Mouse (Mus musculus) layer of hippocampus, adult 9-10 months (tissue): Measurements from ENCODE around the gene Pex26.

Source experiments
- DNase-seq: peaks from one replicate; pipeline ENCODE4 v3.0.0; 2022; ENCODE audit warnings: low spot score

Gene Pex26

DNA sequence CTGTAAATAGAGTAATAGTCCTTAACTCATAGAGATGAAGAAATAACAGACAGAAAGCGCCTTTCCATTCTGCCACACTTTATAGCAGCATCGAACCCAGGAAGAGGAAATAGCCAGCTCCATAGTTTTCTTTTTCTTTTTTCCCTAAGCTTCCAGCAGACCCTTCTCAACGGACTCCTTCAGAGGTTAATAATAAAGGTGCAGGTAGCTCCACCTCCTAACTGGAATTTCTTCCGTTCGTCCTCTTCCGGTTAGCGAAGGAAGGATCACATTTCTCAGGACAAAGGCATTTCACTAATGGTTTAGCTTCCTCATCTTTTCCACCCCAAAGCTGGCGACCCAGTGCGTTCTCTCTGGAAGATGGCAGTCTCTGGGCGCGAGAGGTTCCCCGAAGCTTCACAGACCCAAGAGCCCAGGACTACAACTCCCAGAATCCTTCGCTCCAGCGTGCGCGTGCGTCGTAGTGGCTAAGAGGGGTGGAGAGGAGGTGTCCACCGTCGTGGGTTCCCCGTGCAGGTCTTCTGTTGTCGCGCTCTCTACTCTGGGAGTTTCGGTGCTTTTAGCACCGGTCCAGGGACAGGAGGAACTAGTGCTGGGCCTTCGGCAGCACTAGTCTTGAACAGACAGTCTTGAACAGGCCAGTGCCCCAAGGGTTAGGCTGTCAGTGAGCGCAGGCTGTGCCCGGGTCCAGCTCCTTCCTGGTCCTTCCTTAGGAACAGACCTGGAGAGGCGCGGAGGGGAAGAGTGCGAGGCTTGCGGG, at the start of gene Pex26:
Gene Pex26, plus strand, starts transcription at position 254 of the 760 bp plus-strand sequence.
- peak; percentile 88 for DNase-seq

DNA sequence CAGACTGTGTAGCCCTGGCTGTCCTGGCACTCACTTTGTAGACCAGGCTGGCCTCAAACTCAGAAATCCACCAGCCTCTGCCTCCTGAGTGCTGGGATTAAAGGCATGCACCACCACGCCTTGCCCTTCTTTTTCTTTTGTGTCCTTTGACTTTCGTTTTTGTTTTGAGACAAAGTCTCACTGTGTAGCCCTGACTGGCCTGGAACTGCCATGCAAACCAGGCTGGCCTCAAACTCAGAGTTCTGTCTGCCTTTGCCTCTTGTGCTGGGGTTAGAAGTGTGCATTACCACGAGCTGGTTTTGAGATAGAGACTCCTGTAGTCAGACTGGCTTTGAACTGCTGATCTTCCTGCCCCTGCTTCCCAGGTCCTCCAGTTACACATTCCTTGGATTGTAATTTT, 49.2 kb upstream of the Pex26 start:
- DNase-seq, result no peak

DNA sequence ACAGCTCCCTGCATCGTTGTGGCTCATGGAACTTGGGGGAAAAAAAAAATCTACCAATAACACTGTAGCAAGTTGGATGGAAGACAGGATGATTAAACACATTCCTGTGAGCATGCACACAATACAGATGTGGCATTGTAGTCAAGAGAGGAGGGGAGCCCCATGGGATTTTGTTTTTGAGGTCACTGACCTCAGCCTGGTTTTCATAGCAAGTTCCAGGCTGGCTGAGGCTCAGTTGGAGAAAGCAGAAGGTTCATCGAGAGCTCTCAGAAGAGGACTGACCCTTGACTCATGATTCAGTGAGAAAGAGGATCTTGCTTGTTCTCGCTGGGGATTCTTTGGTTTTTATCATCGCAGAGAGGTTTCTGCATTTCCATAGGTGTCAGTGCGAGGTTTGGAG, 48.6 kb upstream of the Pex26 start:
- DNase-seq, result no peak

DNA sequence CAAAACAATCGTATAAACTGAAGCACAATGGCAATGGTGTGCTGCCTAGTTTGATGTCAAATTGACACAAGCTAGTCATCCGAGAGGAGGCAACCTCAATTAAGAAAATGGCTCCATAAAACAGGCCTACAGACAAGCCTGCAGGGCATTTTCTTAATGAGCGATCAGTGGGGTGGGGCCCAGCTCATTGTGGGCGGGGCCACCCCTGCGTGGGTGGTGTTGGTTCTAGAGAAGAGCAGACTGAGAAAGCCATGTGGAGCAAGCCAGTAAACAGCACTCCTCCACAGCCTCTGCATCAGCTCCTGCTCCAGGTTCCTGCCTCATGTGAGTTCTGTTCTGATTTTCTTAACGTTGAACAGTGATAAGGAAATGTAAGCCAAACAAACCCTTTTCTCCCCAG, 46.2 kb upstream of the Pex26 start:
- DNase-seq, result no peak

DNA sequence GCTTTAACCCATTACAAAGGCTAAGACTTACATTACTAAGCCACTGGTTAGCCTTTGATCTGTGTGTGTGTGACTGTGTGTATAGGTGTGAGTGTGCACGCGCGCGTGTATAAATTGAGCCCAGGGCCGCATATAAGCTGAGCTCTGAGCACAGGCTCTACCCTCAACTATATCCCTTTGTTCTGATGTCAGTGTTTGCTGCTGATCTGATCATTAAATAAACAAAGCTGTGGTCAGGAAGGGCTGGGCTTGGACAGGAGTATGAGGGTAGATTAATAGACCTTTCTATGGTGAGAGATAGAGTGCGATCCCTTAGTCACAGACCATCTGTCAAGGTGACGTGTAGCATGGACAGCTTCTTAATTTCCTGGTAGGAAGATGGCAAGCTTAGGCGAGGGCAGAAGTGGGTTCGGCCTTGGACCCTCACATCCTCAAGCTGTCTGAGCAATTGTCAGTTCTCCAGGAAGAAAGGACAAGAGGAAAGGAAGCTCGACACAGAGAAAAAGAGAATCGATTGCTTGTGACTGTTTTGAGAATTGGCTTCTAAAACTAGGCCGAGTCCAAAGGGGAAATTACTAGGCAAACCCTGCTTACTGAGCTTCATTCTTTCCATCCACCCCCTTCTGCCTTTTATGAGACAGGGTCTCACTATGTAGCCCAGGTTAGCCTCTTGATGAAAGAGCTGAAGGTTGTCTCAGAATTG, 45.0 kb upstream of the Pex26 start:
- no peak for DNase-seq

DNA sequence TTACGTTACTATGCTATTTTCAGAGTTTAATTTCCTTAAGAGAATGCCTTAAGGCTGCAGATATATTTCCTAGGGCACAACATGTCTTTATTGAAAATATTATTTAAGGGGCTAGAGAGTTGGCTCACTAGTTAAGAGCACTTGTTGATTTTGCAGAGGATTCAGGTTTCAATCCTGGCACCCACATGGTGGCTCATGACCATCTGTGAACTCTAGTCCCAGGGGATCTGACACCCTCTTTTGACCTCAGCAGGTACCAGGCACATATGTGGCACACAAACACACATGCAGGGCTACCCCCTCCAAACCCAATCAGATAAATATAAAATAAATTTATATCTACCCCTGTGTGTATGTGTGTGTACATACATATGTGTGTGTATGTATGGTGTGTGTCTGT, 44.2 kb upstream of the Pex26 start:
- DNase-seq, result no peak

DNA sequence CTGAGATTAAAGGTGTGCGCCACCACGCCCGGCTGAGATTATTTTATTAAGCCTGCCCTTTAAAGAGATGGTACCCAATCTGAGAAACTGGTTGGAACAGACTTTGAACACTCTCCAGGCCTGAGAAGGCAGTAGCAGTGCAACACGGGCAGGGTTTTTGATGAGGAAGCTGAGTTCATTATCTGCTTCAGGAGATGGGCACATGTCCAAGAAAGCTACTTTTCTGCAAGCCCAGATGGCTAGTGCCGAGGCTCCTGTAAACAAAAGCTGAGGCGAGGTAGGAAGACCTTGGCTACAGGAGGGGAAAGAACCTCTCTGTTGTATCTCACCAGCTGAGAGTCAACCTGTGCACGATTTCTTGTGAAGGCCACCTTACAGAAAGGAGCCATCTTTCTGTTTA, 41.2 kb upstream of the Pex26 start:
- DNase-seq, result no peak

DNA sequence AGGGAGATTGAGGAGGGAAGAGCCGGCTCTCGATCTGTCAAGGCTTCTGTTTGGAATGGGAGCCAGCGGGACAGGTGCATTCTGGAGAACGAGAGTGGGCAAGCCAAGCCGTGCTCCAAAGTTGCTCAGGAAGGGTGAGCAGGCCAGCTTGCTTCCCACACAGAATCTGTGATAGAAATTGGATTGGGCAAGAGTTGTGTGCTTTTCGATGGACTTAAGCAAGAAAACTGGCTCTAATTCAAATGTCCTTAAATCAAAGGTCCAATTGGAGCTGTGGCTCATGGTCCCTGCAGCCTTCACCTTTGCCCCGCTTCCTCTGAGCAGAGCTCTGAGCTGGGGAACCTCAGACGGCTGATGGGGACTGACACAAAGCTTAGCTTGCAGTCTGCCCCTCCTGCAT, 40.0 kb upstream of the Pex26 start:
- no peak for DNase-seq

DNA sequence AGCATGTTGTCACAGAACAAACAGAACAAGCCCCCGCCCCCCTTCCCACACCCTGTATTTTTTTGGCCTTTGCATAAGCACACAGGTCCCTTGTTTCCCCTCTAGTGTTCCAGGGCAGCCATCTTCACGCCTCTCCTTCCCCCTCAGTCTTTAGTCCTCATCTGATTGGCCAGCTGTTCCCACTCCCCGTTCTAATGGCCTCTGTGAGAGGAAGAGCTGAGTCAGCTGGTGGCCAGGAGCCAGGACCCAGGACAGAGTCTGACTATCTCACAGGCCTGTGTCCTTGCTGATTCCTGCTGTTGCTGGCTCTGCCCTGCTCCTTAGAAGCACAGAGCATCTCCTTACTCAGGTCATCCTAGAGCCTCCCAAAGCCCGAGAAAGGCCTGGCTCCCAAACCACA, 39.4 kb upstream of the Pex26 start:
- no peak for DNase-seq

DNA sequence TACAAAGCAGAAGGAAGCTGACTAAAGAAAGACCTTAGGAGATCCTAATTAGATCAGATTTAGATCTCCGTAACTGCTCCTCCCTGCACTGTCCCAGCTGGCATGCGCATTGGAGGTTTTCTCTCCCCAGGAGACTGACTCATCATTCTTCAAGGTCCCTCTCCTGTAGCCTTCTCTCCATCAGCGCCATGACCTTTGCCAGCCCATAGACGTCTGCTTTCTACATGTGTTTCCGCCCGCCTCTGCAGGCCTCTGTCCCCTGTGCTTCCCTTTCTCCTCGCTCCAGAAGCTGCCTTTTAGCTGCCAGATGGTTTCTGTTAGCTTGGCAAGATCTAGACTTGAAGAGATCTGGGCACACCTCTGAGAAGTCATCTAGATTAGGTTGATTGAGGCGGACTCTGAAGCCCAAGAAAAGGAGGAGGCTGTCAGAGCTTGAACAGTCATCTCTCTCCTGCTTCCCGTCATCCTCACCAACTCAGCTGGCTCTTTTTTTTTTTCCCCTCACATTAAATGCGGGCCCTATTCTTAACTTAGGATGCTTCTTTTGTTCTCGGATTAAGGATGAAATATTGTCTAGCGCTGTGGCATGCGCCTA, 38.4 kb upstream of the Pex26 start:
- DNase-seq, result no peak

DNA sequence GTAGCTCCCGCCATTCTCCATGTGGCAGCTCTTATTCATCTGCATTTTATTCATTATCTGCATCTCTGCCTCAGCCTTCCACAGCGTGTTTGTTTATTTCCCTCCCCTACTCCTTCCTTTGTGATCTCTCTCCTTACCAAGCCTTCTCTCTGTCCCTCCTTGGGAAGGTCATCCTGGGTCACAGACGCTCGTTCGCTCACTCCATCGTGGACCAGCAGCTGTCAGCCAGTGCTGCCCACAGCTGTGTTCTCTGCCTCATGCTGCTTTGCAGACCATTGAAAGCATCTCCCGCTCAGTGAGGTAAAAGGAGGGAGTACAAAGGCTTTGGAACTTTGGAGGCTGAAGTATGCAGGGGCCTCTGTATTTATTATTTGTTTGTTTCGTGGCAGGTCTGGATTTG, 37.6 kb upstream of the Pex26 start:
- no peak for DNase-seq

DNA sequence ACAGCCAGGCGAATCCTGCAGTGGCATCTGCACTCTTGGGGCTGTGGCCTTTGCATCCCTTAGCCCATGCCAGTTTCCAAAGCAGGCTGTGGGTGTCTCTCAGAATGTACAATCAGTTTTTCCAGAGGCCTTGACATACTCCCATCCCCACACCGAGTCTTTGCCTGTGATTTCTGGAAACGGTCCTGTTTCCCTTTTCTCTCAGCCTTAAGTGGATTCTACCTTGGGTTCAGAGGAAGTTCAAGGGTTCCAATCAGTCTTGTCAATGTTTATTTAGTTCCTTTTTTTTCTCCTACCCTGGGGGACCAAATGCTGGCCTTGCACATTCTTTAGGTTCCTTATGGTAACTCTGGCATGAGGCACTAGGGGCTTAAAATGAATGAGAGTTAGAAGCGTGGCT, 36.7 kb upstream of the Pex26 start:
- no peak for DNase-seq

DNA sequence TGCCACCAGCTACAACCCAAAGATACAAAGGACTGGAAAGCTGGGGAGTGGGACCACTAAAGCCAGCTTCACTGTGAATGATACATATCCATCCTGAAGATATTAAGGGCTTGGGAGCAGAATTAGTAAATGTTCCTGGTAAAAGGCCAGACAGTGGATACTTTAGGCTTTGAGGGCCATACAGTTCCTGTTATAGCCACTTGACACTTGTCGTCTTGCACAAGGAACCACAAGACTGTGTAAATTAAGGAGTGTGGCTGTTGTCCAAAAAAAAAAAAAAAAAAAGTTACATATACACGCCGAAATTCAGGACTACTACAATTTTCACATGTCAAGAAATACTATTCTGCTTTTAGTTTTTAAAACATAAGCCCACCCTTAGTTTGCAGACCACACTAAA, 35.1 kb upstream of the Pex26 start:
- no peak for DNase-seq

DNA sequence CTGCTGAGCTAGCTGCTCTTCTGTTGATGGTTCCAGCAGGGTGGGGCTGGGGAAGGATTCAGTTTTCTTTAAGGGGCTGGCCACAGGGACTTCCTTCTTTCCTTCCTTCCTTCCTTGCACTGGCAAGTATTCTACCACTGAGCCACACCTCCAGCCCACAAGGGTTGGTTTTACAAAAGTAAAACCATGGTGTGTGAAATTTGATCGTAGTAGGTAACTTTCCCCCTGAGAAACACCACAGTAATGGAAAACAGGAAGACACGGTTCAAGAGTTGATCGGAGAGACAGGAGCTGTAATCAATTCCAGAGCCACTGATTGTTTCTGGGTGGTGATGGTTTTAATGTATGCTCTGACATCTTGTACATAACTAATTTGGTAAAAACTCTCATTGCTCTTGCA, 34.0 kb upstream of the Pex26 start:
- no peak for DNase-seq

DNA sequence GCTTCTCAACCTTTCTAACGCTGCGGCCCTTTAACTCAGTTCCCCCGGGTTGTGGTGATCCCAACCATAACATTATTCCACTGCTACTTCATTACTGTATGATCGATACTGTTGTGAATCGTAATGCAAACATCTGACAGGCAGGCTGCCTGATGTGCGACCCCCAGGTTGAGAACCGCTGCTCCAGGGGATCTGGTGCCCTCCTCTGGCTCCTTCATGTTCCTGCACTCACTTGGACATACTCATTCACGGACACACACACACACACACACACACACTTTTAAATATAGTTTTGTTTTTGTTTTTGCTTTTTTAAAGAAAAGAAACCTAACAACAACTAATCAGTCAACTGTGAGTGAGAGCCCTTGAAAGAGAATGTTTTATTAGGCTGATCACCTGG, 33.3 kb upstream of the Pex26 start:
- DNase-seq, result no peak

DNA sequence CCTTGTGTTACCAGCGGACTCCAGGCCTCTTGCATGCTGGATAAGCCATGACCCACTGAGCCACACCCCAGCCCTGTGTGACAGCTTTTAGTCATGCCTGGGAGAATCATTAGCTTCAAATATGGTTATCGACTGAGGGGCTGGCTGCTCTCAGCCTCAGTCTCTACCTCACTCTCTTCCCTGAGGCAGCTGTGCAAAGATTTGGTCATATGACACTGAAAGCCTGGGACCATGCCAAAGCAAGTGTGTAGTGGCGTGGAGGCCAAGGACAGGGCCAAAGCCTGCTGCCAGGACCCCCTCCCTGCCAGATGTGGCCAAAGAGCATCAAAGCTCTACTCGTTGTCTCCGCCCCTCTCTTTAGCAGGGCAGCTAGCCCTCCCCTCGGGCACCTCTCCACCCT, 31.7 kb upstream of the Pex26 start:
- no peak for DNase-seq

DNA sequence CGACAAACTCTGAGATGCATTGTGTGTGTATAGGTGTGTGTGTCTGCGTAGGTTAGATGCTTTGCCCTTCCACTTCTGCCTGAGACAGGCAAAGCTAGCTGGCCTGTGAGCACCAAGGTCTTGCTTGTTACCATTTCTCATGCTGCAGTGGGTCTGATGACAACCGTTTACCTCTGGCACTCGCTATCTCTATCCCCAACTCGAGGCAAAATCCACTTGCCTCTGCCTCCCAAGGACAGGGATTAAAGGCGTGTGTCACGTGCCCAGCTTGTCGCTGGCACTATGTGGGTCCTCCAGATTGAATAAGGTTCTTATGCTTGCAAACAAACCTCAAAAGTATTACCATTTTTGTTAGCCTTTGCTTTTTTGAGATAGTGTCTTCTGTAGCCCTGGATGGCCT, 30.3 kb upstream of the Pex26 start:
- no peak for DNase-seq

DNA sequence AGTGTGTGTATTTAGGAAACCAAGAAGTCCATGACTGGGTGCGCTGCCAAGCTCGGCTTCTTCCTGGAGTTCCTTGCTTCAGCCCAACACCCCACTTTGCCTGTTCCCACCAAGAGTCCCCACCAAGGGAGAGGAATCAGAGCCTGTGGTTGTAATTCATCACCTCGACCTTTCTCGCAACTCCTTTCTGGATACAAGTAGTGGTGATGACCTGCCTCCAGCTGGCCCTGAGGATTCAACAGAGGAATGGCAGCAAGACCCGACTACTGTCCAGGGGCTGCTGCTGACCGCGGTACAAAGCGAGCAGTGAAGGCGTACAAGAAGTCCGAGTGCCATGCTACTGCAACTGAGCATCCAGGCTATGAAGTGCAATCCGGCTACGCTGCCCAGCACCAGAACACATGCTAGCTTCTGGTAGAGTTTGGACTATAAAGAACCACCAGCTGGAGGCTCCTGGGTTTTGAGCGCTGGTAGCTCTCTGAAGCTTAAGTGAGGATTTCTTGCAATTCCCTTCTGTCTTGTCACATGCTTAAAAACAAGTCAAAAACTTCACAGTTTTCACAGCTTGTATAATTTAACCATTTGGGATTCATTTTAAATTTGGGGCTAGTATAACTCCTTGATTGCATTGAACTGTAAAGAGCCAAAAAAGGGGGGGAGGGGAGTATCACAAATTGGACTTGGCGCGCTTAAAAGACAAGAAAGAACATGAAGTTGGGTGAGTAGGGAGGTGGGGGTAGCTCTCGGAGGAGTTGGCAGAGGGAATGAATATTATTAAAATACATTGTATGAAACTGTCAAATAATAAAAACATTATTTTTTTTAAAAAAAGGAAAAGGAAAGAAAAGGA, 28.8 kb upstream of the Pex26 start:
- no peak for DNase-seq

DNA sequence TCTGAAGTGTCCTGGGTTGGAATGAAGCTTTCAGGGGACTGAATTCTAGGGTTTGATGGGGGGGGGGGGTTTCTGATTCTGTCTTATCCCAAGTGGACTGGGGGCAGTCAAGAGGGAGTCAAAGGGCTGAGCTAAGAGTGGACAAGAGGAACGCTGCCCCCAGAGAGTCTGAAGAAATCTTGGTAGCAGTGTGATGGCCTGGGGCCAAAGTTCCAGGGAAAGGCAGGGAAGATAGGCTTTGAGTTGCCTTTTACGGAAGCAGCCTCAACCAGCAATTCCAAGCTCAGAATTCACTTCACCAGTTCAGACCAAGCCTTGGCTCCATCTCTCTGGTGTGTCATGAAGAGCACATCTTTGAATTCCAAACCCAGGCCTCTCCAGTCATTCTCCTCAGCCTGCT, 27.4 kb upstream of the Pex26 start:
- no peak for DNase-seq

DNA sequence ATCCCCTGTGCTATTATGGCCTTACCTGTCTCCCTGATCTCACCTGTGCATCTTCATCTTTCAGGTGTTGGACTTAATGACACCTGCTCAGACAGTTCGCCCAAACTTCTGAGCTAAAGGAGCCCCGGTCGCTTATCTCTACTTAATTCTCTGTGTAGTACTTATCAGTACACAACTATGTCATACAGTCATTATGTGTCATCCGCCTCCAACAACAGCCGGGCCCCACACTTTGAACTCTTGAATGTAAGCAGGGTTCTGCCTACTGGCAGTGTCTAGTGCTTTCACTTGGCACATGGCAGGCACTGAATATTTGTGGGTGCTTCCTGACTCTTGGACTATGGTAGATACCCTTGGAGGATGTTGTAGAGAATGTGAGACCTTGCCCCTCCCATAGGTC, 23.9 kb upstream of the Pex26 start:
- DNase-seq, result no peak

DNA sequence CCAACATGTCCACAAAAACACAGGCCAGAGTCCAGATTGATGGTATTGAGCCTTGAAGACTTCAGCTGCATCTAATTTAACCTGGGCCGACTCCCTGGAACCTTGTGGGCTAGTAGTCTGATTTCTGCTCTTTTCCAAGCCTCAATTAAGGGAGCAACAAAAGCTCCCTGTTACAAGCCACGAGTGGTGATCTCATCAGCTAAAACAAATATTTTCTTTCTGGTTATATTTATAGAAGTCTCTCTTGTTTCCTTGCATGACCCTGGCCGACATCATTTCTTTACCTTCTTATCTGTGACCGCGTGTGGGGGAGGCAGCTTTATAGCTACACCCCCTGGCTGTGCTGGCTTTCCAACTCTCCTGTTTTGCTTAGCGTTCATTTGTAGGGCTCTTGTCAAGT, 23.3 kb upstream of the Pex26 start:
- DNase-seq, result no peak

DNA sequence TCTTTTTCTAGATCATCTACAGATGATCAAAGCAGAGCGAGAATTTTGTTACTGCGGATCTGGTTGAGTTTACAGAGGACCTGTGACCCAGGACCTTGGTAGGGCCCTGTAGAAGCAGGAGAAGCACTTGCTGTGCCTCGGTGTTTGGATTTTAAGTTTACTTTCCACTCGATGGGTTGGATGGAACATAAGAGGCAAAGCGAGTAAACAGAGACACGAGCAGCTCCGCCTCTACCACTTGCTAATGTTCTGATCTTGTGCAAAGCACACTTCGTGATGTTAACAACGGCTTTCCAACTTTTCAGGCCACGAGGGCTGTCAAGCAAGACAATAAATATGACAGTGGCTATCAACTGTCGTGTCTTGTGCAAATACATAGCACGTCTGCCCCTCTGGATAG, 20.9 kb upstream of the Pex26 start:
- DNase-seq, result no peak

DNA sequence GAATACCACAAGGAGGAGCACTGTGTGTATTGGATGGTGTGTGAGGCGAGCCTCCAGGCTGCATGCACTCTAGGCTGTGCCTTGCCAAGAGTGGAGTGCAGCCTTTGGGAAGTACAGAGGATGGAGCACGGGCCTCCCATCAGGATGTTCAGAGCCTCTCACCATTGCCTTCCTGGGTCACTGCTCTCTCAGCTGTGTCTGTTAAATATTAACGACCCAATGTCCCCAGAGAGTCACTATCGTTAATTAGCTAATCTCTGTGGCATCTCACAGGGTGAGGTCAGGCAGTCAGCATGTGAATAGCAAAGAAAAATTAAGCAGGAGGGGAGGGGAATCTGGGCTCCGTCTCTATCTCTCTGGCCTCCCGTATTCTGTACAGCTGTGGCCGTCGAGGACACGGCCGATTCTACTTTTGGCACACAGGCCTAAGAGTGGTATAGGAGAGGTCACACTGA, 17.3 kb upstream of the Pex26 start:
- no peak for DNase-seq
